Mouse (Mus musculus) C2C12 (cell line): ENCODE measurements at regions not wholly inside any gene's neighbourhood (a gene's known extent, or its start where the extent isn't known, plus 50 kb on each side); places are given as distances from the start of the nearest gene placed in this dataset.

Source experiments
- CEBPB ChIP-seq: IDR thresholded peaks from one replicate; pipeline ENCODE4 v1.6.1; 2011; ENCODE audit warnings: low read depth, mild to moderate bottlenecking, control low read depth, moderate library complexity
- CTCF ChIP-seq: IDR thresholded peaks from one replicate; pipeline ENCODE4 v1.5.1; 2011; ENCODE audit not compliant: control insufficient read depth, insufficient read depth, insufficient read length
- FOSL1 ChIP-seq: IDR thresholded peaks from one replicate; pipeline ENCODE4 v1.8.0; 2011; ENCODE audit warnings: mild to moderate bottlenecking, low read length; ENCODE audit not compliant: poor library complexity, insufficient read depth, severe bottlenecking
- MAX ChIP-seq: IDR thresholded peaks from one replicate; pipeline ENCODE4 v1.6.1; 2011; ENCODE audit warnings: mild to moderate bottlenecking, control low read depth
- MYOD1 ChIP-seq: IDR thresholded peaks from one replicate; pipeline ENCODE4 v1.6.1; 2011; ENCODE audit warnings: low read depth; ENCODE audit not compliant: control insufficient read depth, insufficient read length
- MYOG ChIP-seq: IDR thresholded peaks from one replicate; pipeline ENCODE4 v1.6.1; 2011; ENCODE audit not compliant: control insufficient read depth, insufficient read length; ENCODE audit errors: extremely low read depth
- USF1 ChIP-seq: IDR thresholded peaks from one replicate; pipeline ENCODE4 v1.6.1; 2011; ENCODE audit warnings: low read depth, mild to moderate bottlenecking, control low read depth, moderate library complexity

- TF ChIP-seq CTCF (no peak), MYOG (no peak), CEBPB (no peak), MAX (no peak), FOSL1 (no peak), MYOD1 (no peak), USF1 (no peak)
Measured at GRCm38 (mm10) chr12:109973598-109973997, 305.3 kb upstream of the Dio3 start.
